Mouse (Mus musculus) lung, postnatal 25 days (tissue): ENCODE results near the gene Hoxa3.
A peak's percentile ranks its signal among the peaks of the same experiment; 100 is the strongest.

Experiments used
- DNase-seq: peaks from one replicate; pipeline ENCODE4 v3.0.0; 2022; ENCODE audit warnings: low spot score

The Hoxa3 gene

GRCm38 (mm10) chr6:52205221-52205620 lies 7.9 kb downstream of the Hoxa3 start:
- DNase-seq = no peak

GRCm38 (mm10) chr6:52204050-52204752 lies 8.9 kb downstream of the Hoxa3 start, which contains the start of gene Hoxa5:
Gene Hoxa5 (minus strand): TSS chr6:52204587.
- peak; percentile 92 for DNase-seq

GRCm38 (mm10) chr6:52203371-52204049 lies 9.6 kb downstream of the Hoxa3 start:
- no peak for DNase-seq

- no peak for DNase-seq
Measured at GRCm38 (mm10) chr6:52203121-52203370, 10.1 kb downstream of the Hoxa3 start.

- no peak for DNase-seq
Measured at GRCm38 (mm10) chr6:52202362-52203120, 10.6 kb downstream of the Hoxa3 start.

GRCm38 (mm10) chr6:52201269-52201668 lies 11.9 kb downstream of the Hoxa3 start:
- DNase-seq = no peak

- DNase-seq = no peak
Measured at GRCm38 (mm10) chr6:52200751-52201250, 12.3 kb downstream of the Hoxa3 start.

GRCm38 (mm10) chr6:52200073-52200750 lies 12.9 kb downstream of the Hoxa3 start:
- no peak for DNase-seq

GRCm38 (mm10) chr6:52197271-52197670 lies 15.9 kb downstream of the Hoxa3 start:
- DNase-seq = peak; percentile 79

GRCm38 (mm10) chr6:52196811-52197210 lies 16.3 kb downstream of the Hoxa3 start:
- no peak for DNase-seq

- DNase-seq = no peak
Measured at GRCm38 (mm10) chr6:52194690-52195089, 18.4 kb downstream of the Hoxa3 start.

- DNase-seq = peak; percentile 84
Measured at GRCm38 (mm10) chr6:52191860-52192550, 21.1 kb downstream of the Hoxa3 start.

GRCm38 (mm10) chr6:52190906-52191810 lies 22.0 kb downstream of the Hoxa3 start, which contains the start of gene Hoxa4:
Gene Hoxa4 (minus strand): TSS chr6:52191753.
- no peak for DNase-seq

- DNase-seq = no peak
Measured at GRCm38 (mm10) chr6:52190410-52190809, 22.7 kb downstream of the Hoxa3 start.

GRCm38 (mm10) chr6:52189909-52190308 lies 23.2 kb downstream of the Hoxa3 start:
- no peak for DNase-seq

- no peak for DNase-seq
Measured at GRCm38 (mm10) chr6:52189172-52189591, 24.0 kb downstream of the Hoxa3 start.

- no peak for DNase-seq
Measured at GRCm38 (mm10) chr6:52186500-52186899, 26.6 kb downstream of the Hoxa3 start.

- DNase-seq = no peak
Measured at GRCm38 (mm10) chr6:52185834-52186233, 27.3 kb downstream of the Hoxa3 start.

- no peak for DNase-seq
Measured at GRCm38 (mm10) chr6:52185222-52185621, 27.9 kb downstream of the Hoxa3 start.

GRCm38 (mm10) chr6:52184668-52185067 lies 28.5 kb downstream of the Hoxa3 start:
- DNase-seq = no peak
